Mouse (Mus musculus) limb, embryonic 11.5 days (tissue): ENCODE measurements at regions not wholly inside any gene's neighbourhood (a gene's known extent, or its start where the extent isn't known, plus 50 kb on each side); places are given as distances from the start of the nearest gene placed in this dataset.

Experiments used
- ATAC-seq: fragments of 200-750 bp; cut with Nextera tagmentation; 2 replicates; pipeline ENCODE4 v1.8.0; 2017; ENCODE audit warnings: low read depth; ENCODE audit not compliant: insufficient number of reproducible peaks, low FRiP score, low TSS enrichment
- DNase-seq: peaks from one replicate; pipeline ENCODE4 v3.0.0-alpha.2; 2015; ENCODE audit warnings: low spot score
- H3K27ac ChIP-seq: fragments of 300-500 bp; sonication (generic); replicated peaks from 2 replicates; pipeline ENCODE4 v1.5.1; 2014; ENCODE audit warnings: low read depth, mild to moderate bottlenecking, low read length
- H3K27me3 ChIP-seq: fragments of 300-500 bp; sonication (generic); 2 replicates; pipeline ENCODE4 v1.6.1; 2014; ENCODE audit warnings: mild to moderate bottlenecking, low read length, mixed read lengths; ENCODE audit not compliant: control insufficient read depth, insufficient read depth
- H3K36me3 ChIP-seq: fragments of 300-500 bp; sonication (generic); 2 replicates; pipeline ENCODE4 v1.6.1; 2014; ENCODE audit warnings: mild to moderate bottlenecking, low read length, moderate library complexity, mixed read lengths; ENCODE audit not compliant: control insufficient read depth, insufficient read depth
- H3K4me1 ChIP-seq: fragments of 300-500 bp; sonication (generic); 2 replicates; pipeline ENCODE4 v1.6.1; 2014; ENCODE audit warnings: low read length, mixed read lengths; ENCODE audit not compliant: control insufficient read depth, insufficient read depth
- H3K4me2 ChIP-seq: fragments of 300-500 bp; sonication (generic); 2 replicates; pipeline ENCODE4 v1.6.1; 2014; ENCODE audit warnings: low read depth, mild to moderate bottlenecking, moderate library complexity; ENCODE audit not compliant: severe bottlenecking
- H3K4me3 ChIP-seq: fragments of 300-500 bp; sonication (generic); 2 replicates; pipeline ENCODE4 v1.5.1; 2014; ENCODE audit warnings: low read depth, low read length
- H3K9ac ChIP-seq: fragments of 300-500 bp; sonication (generic); 2 replicates; pipeline ENCODE4 v1.6.1; 2014; ENCODE audit warnings: mild to moderate bottlenecking, low read length
- H3K9me3 ChIP-seq: fragments of 300-500 bp; sonication (generic); 2 replicates; pipeline ENCODE4 v1.6.1; 2016; ENCODE audit warnings: low read length; ENCODE audit not compliant: control insufficient read depth
- WGBS: fragments of 180-500 bp; shearing (Covaris S2); extraction: QIAGEN DNeasy Blood & Tissue Kit; methylation state at CpG from one replicate; pipeline ENCODE4 v1.1.7; 2014; 5-methylcytosine and 5-hydroxymethylcytosine counted together

DNA sequence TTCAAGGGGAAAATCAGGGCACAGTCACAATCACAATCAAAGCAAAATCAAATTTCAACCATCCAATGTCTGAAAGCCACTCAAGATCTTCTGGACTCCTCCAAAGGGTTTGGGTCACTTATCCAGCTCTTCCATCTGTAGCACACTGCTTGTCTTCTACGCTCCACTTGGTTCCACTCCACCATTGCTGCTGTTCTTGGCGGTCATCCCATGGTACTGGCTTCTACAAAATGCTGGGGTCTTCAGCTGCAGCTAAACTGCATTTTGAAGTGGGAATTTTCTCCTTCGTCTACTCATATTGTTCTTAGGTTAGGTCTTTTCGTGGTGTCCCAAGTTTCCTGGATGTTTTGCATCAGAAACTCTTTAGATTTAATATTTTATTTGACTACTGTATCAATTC, 162.7 kb downstream of the Ice1 start:
- 88% methylated on average over 4 of the region's 4 CpGs for WGBS

DNA sequence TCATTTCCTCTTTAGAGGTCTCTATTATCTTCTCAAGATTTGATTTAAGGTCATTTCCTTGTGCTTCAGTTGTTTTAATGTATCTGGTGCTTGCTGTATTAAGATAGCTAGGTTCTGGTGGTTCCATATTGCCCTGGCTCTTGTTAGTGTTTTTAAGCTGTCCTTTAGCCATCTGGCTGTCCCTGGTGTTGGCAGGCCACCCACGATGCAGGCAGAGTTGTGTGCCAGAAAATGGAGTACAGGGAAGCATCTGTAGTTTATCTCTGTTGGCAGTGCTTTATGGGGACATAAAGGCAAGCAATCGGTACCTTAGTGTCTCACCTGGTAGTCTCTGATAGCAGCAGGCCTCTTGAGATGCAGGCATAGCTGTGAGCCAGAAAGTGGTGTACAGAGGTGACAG, 162.1 kb downstream of the Ice1 start:
- no peaks in the 10 kb centered on the region for H3K36me3 ChIP-seq
- no peak overlapping the region for H3K27ac ChIP-seq
- no peaks in the 10 kb centered on the region for H3K27me3 ChIP-seq
- ATAC-seq (no peak), DNase-seq (no peak)
- no peaks in the 10 kb centered on the region for H3K9me3 ChIP-seq
- 72% methylated on average over 2 of the region's 2 CpGs for WGBS
- H3K4me3 ChIP-seq: no peak overlapping the region
- H3K4me2 ChIP-seq: no peak overlapping the region
- H3K9ac ChIP-seq: no peak overlapping the region
- H3K4me1 ChIP-seq: no peaks in the 10 kb centered on the region

More for the DNA sequence above, 162.7 kb downstream of the Ice1 start:
- H3K36me3 ChIP-seq: no peaks in the 10 kb centered on the region
- H3K9me3 ChIP-seq: no peaks in the 10 kb centered on the region
- DNase-seq (no peak), ATAC-seq (no peak)
- H3K9ac ChIP-seq: no peak overlapping the region
- H3K27ac ChIP-seq: no peak overlapping the region
- no peaks in the 10 kb centered on the region for H3K27me3 ChIP-seq
- H3K4me3 ChIP-seq: no peak overlapping the region
- H3K4me2 ChIP-seq: no peak overlapping the region
- H3K4me1 ChIP-seq: no peaks in the 10 kb centered on the region

DNA sequence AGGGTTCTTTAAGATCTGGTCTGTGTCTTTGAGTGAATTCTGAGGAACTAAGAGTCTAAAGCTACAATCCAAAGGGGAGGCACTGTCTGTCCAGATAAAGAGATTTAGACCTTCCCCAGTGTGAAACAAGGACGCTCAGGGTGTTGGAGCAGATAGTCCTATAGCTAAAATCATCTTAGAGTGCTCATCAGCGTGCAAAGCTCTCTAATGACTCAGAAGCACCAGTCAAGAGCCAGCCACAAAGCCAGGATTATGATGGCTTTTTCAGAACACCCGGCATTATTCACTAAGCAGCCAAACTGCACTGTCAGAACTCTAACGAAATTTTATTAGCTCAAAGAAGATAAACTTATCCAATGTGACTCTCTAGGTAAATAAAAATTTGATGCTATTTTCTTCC, 138.1 kb downstream of the Ice1 start:
- DNase-seq (no peak), ATAC-seq (no peak)
- 62% methylated on average over 4 of the region's 4 CpGs for WGBS
- H3K27me3 ChIP-seq: no peaks in the 10 kb centered on the region
- no peaks in the 10 kb centered on the region for H3K9me3 ChIP-seq
- no peaks in the 10 kb centered on the region for H3K36me3 ChIP-seq
- H3K4me2 ChIP-seq: no peak overlapping the region
- H3K27ac ChIP-seq: no peak overlapping the region
- no peak overlapping the region for H3K9ac ChIP-seq
- H3K4me1 ChIP-seq: no peaks in the 10 kb centered on the region
- no peak overlapping the region for H3K4me3 ChIP-seq
